Mouse (Mus musculus): Measurements from ENCODE around the gene Fpr-rs6.

Gene Fpr-rs6

GRCm38 (mm10) chr17:20182997-20183396 lies at the start of gene Fpr-rs6:
Fpr-rs6 (minus strand) TSS chr17:20183097.
- Histone ChIP-seq H3K27me3 (ENCODE audit: insufficient read depth, low read length) (no peaks in the 10 kb centered on the region), H3K9me3 (ENCODE audit: low read length) (no peaks in the 10 kb centered on the region), H3K36me3 (ENCODE audit: insufficient read depth, low read length) (no peaks in the 10 kb centered on the region), H3K4me3 (replicated peaks; ENCODE audit: low read length) (no peak within 1 kb of the TSS), H3K4me1 (replicated peaks; ENCODE audit: low read depth, low read length) (no peaks in the 10 kb centered on the region)
- no peak for TF ChIP-seq NANOG (IDR thresholded peaks at IDR 0.05; ENCODE audit: borderline replicate concordance, low read length)
- no peak for TF ChIP-seq POU5F1 (IDR thresholded peaks at IDR 0.05; ENCODE audit: borderline replicate concordance, low read length)
- TF ChIP-seq CTCF (conservative IDR thresholded peaks at IDR 0.05; ENCODE audit: low read length), result no peak
